In genomic region chr1:21074231-21074630, GRCm38 (mm10) we compare ENCODE assay signal across 7 mouse cellular contexts. TPM values are rescaled to one million over a fixed set of nuclear protein-coding genes. Genes with fewer than 3 reads are reported as not detected.
DNase-seq lines count a peak whose midpoint lies in the region; ATAC-seq and TF ChIP-seq lines count a peak whose summit lies in the region.

No protein-coding gene starts in this region.

- no peaks in the 10 kb centered on the region for H3K36me3 ChIP-seq in lung, postnatal 0 days (ENCODE audit: insufficient read depth, low read length)
- H3K36me3 ChIP-seq in forebrain, embryonic 13.5 days (ENCODE audit: poor library complexity, severe bottlenecking) = no peaks in the 10 kb centered on the region
- no peaks in the 10 kb centered on the region for H3K36me3 ChIP-seq in hindbrain, embryonic 16.5 days (ENCODE audit: control insufficient read depth, insufficient read depth, low read length)
- H3K36me3 ChIP-seq in midbrain, embryonic 16.5 days (ENCODE audit: control insufficient read depth, insufficient read depth, low read length) = no peaks in the 10 kb centered on the region

- TF ChIP-seq EP300 in lung, postnatal 0 days (IDR thresholded peaks at IDR 0.05) = no peak

- TF ChIP-seq POLR2A in lung, adult 2 months (IDR thresholded peaks at IDR 0.05; ENCODE audit: borderline replicate concordance, extremely low read depth, low read depth, low read length) = no peak

- H3K4me3 ChIP-seq in lung, postnatal 0 days (ENCODE audit: low read depth, low read length) = no peak overlapping the region
- no peak overlapping the region for H3K4me3 ChIP-seq in lung, adult 2 months (replicated peaks; ENCODE audit: extremely low read depth, low read depth, low read length)
- H3K4me3 ChIP-seq in forebrain, embryonic 13.5 days = no peak overlapping the region
- H3K4me3 ChIP-seq in hindbrain, embryonic 16.5 days (ENCODE audit: low read length) = no peak overlapping the region
- H3K4me3 ChIP-seq in midbrain, embryonic 16.5 days (ENCODE audit: low read depth, low read length) = no peak overlapping the region

- ATAC-seq in lung, postnatal 0 days = no peak
- no peak for ATAC-seq in forebrain, embryonic 13.5 days
- peak; percentile 46 for ATAC-seq in hindbrain, embryonic 16.5 days
- ATAC-seq in midbrain, embryonic 16.5 days = no peak
- no peak for ATAC-seq in activated CD4-positive, CD25-positive, alpha-beta regulatory T cell, adult 4 months

- 82% methylated on average over 5 of the region's 5 CpGs for WGBS in lung, postnatal 0 days
- WGBS in lung, adult 2 months = 52% methylated on average over 5 of the region's 5 CpGs
- 45% methylated on average over 5 of the region's 5 CpGs for WGBS in forebrain, embryonic 13.5 days
- WGBS in hindbrain, embryonic 16.5 days = 22% methylated on average over 5 of the region's 5 CpGs
- WGBS in midbrain, embryonic 16.5 days = 14% methylated on average over 5 of the region's 5 CpGs

- peaks cover 26% of the 10 kb centered on the region for H3K4me1 ChIP-seq in lung, postnatal 0 days (ENCODE audit: insufficient read depth, low read depth, low read length)
- H3K4me1 ChIP-seq in lung, adult 2 months (ENCODE audit: control insufficient read depth, insufficient read depth, low read length) = peaks cover 22% of the 10 kb centered on the region
- H3K4me1 ChIP-seq in forebrain, embryonic 13.5 days = peaks cover 38% of the 10 kb centered on the region
- peaks cover 19% of the 10 kb centered on the region for H3K4me1 ChIP-seq in hindbrain, embryonic 16.5 days (ENCODE audit: control insufficient read depth, insufficient read depth, low read depth, low read length)
- peaks cover 11% of the 10 kb centered on the region; the same call in 1 of the 2 replicates for H3K4me1 ChIP-seq in midbrain, embryonic 16.5 days (ENCODE audit: control insufficient read depth, insufficient read depth, low read length)

- no peaks in the 10 kb centered on the region for H3K9me3 ChIP-seq in lung, postnatal 0 days (ENCODE audit: low read length)
- no peaks in the 10 kb centered on the region for H3K9me3 ChIP-seq in forebrain, embryonic 13.5 days (replicated peaks)
- no peaks in the 10 kb centered on the region for H3K9me3 ChIP-seq in hindbrain, embryonic 16.5 days (ENCODE audit: control insufficient read depth, low read length)
- no peaks in the 10 kb centered on the region for H3K9me3 ChIP-seq in midbrain, embryonic 16.5 days (replicated peaks; ENCODE audit: control insufficient read depth, low read length, poor library complexity, severe bottlenecking)

- DNase-seq in lung, postnatal 0 days (ENCODE audit: low spot score) = peak; percentile 15
- no peak for DNase-seq in lung, adult 2 months
- no peak for DNase-seq in thymus, postnatal 25 days

- no peaks in the 10 kb centered on the region for H3K27me3 ChIP-seq in lung, postnatal 0 days (replicated peaks; ENCODE audit: insufficient read depth, low read length)
- H3K27me3 ChIP-seq in forebrain, embryonic 13.5 days = no peaks in the 10 kb centered on the region
- H3K27me3 ChIP-seq in hindbrain, embryonic 16.5 days (replicated peaks; ENCODE audit: control insufficient read depth, insufficient read depth, low read length) = no peaks in the 10 kb centered on the region
- peaks cover 2% of the 10 kb centered on the region; the same call in 1 of the 2 replicates for H3K27me3 ChIP-seq in midbrain, embryonic 16.5 days (ENCODE audit: control insufficient read depth, insufficient read depth, low read depth, low read length)

- TF ChIP-seq CTCF in lung, postnatal 0 days (IDR thresholded peaks at IDR 0.05) = peak; percentile 28
- TF ChIP-seq CTCF in lung, adult 2 months (IDR thresholded peaks at IDR 0.05; ENCODE audit: insufficient read depth, low read length) = no peak

- H3K27ac ChIP-seq in lung, postnatal 0 days (ENCODE audit: low read length) = no peak overlapping the region
- H3K27ac ChIP-seq in forebrain, embryonic 13.5 days = no peak overlapping the region; the same call in 1 of the 2 replicates
- peak overlapping the region; percentile 42; the same call in 1 of the 2 replicates for H3K27ac ChIP-seq in hindbrain, embryonic 16.5 days (ENCODE audit: low read depth, low read length)
- H3K27ac ChIP-seq in midbrain, embryonic 16.5 days (ENCODE audit: low read length) = peak overlapping the region; percentile 23; the same call in 1 of the 2 replicates

- H3K4me2 ChIP-seq in lung, postnatal 0 days (replicated peaks; ENCODE audit: low read depth, low read length) = no peak overlapping the region
- 0 out of 2 replicates have a peak overlapping the region, but pooled peaks have one; percentile 21 for H3K4me2 ChIP-seq in forebrain, embryonic 13.5 days
- no peak overlapping the region for H3K4me2 ChIP-seq in hindbrain, embryonic 16.5 days (ENCODE audit: low read length)
- H3K4me2 ChIP-seq in midbrain, embryonic 16.5 days (ENCODE audit: low read length) = no peak overlapping the region; the same call in 1 of the 2 replicates

- H3K9ac ChIP-seq in lung, postnatal 0 days (replicated peaks; ENCODE audit: low read depth) = no peak overlapping the region
- H3K9ac ChIP-seq in forebrain, embryonic 13.5 days = no peak overlapping the region
- H3K9ac ChIP-seq in hindbrain, embryonic 16.5 days (ENCODE audit: low read depth, low read length) = no peak overlapping the region
- no peak overlapping the region for H3K9ac ChIP-seq in midbrain, embryonic 16.5 days (ENCODE audit: low read depth, low read length)

RNA-seq across cellular contexts. Expression of gene Tram2, which starts 4.8 kb away (rescaled TPM):
- 8.1 and 8.3 TPM in 2 replicates for polyA plus RNA-seq in lung, postnatal 0 days (2015; fragmentation: Nextera tagmentation; extraction: Ambion mirVana)
- 8.1 and 12.9 TPM in 2 replicates for polyA plus RNA-seq in lung, adult 2 months (2012; rRNA removed)
- 2.3 TPM in 2 replicates for polyA plus RNA-seq in forebrain, embryonic 13.5 days (2015; fragmentation: Nextera tagmentation; extraction: Ambion mirVana)
- polyA plus RNA-seq in hindbrain, embryonic 16.5 days (2015; fragmentation: Nextera tagmentation; extraction: Ambion mirVana) = 1.6 and 2.5 TPM in 2 replicates
- 2.0 TPM in 2 replicates for polyA plus RNA-seq in midbrain, embryonic 16.5 days (2015; fragmentation: Nextera tagmentation; extraction: Ambion mirVana)
- polyA plus RNA-seq in activated CD4-positive, CD25-positive, alpha-beta regulatory T cell, adult 4 months (2017; shearing (Covaris generic)) = 1 to 10 TPM; 8.0 to 8.9 TPM

Comparison
In these comparisons a context has a peak if more than half of its experiments do, and no peak if none do; other contexts are left out.
1. H3K27ac ChIP-seq: peak in hindbrain, embryonic 16.5 days (single experiment) and midbrain, embryonic 16.5 days (single experiment); none in lung, postnatal 0 days (single experiment) and forebrain, embryonic 13.5 days (single experiment).